Mouse (Mus musculus): Measurements from ENCODE around the gene Vapa.

Gene Vapa

GRCm38 (mm10) chr17:65558217-65558616, 55.1 kb downstream of the Vapa start:
- no peak for TF ChIP-seq GATA4 (IDR thresholded peaks at IDR 0.05; ENCODE audit: insufficient replicate concordance, low read length)

DNA sequence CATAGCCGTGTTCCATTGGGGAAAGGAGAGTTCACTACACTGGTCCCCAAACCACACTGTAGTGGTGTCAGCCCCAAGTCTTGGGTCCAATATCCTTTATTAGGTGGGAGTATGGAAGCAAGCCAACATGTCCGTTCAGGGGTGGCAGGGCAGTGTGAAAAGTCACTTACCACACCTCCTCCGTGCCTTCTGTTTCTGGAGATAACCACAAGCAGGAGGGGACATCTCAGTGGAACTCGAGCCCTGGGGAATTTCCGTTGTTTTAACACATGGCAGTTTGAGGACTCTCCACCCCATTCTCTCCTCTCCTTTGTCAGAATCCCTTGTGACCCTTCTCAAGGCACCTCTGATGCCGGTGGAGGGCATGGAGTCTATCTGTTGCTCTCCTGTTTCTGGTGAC, 56.1 kb downstream of the Vapa start:
- TF ChIP-seq GATA4 (IDR thresholded peaks at IDR 0.05; ENCODE audit: insufficient replicate concordance, low read length), result no peak

DNA sequence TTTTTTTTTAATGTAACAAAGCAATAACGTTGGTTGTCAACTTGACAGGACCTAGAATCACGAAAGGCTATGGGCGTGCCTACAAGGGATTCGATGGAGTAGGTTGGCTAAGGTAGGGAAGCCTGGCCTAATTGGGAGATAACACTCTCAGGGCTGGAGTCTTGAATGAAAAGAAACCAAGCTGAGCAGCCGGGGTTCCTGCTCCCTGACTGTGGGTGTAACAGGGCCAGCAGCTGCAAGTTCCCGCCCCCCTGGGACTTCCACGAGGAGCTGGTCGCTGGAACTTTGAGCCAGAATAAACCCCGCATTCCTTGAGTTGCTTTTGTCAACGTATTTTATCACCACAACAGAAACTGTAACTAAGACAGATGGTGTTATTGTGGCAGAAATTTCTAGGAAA, 56.6 kb downstream of the Vapa start:
- TF ChIP-seq GATA4 (IDR thresholded peaks at IDR 0.05; ENCODE audit: insufficient replicate concordance, low read length), result no peak

DNA sequence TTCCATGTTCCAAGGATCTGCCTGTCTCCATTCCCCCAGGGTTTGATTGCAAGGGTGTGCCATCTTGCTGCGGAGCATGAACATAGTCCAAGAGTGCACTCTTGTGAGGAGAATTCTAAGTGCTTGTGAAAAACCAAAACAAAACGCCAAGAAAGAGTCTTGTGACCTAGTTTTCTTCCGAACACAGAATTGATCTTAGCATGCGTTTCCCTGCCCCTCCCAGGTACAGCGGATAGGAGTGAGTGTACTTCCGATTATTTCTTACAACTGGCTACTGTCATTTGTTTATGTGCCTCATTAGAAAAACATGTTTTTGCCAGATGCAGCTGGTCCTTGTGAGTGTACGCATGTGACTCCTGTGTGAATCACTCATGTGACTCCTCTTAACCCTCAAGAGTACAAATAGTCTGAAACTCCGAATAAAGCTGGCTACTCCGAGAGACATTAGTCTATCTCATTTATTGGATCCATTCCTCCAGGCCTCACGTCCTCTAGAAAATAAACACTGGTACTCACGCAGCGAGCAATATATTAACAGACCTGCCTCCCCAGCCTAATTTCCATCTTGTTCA, 60.8 kb downstream of the Vapa start:
- TF ChIP-seq GATA4 (IDR thresholded peaks at IDR 0.05; ENCODE audit: insufficient replicate concordance, low read length), result no peak

GRCm38 (mm10) chr17:65550357-65550756, 63.0 kb downstream of the Vapa start:
- no peak for TF ChIP-seq GATA4 (IDR thresholded peaks at IDR 0.05; ENCODE audit: insufficient replicate concordance, low read length)

DNA sequence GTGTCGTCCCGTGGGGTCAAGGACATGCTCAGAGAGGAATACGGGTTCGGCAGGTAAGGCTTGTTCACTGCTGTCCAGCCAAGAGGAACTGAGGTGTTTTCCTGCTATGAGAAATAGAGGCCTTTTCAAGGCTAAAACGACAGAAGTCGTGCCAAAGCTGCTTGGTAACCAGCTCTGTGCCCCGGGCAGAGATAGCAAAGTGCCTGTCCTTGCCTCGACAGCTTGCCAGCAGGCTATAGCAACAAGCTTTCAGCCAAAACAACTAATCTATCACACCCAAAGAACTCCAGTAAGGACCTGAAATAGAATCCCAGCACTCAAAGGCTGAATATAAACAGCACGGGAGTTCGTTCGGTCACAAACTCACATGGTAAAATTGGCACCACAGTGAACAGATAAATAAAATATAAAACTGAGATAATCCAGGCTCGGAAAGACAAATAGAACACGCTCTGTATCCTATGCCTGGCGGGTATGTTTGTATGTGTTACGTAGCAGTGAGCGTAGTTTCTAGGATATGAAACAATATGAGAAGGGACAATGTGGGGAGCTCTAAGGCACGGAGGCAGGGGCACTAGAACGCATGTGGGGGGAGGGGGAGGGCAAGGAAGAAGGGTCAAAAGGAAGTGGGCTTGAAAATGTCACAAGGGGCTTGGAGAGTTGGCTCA, 64.5 kb downstream of the Vapa start:
- TF ChIP-seq GATA4 (IDR thresholded peaks at IDR 0.05; ENCODE audit: insufficient replicate concordance, low read length), result no peak

GRCm38 (mm10) chr17:65540441-65541272, 72.7 kb downstream of the Vapa start, which contains the start of gene Tmem232:
TSS of gene Tmem232 (minus strand) at chr17:65540782.
- no peak for TF ChIP-seq GATA4 (IDR thresholded peaks at IDR 0.05; ENCODE audit: insufficient replicate concordance, low read length)

DNA sequence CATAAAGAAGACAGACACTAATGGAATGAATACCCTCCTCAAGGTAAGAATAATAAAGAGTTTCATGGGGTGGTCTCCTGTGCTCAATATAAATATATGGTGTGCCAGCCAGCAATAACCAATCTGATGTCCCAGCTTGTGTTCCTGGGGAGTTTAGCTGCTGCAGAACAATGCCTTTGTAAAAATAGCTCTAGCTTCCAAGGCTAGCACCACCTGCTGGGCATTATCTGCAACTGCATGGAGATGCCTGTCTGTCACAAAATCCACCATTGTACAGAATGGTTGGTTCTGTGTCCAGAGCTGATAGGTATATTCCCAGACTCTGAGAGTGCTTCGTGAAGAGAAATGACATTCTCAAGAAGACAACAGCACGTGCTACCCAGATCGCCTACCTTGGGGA, 77.2 kb downstream of the Vapa start:
- no peak for TF ChIP-seq GATA4 (IDR thresholded peaks at IDR 0.05; ENCODE audit: insufficient replicate concordance, low read length)

Data from liver, adult (tissue).